Mouse (Mus musculus) liver, postnatal 0 days (tissue): ENCODE measurements around the gene Vtn.

Source experiments
- CTCF ChIP-seq: sonication (generic); IDR thresholded peaks from 2 replicates; pipeline ENCODE4 v1.5.1; 2016; ENCODE audit warnings: antibody characterized with exemption, low read depth
- EP300 ChIP-seq: IDR thresholded peaks from 2 replicates; pipeline ENCODE4 v1.6.1; 2016; ENCODE audit warnings: antibody characterized with exemption, low read depth, mild to moderate bottlenecking

GRCm38 (mm10) chr11:78467515-78467914 is 31.4 kb upstream of the Vtn start:
- TF ChIP-seq CTCF (no peak), EP300 (no peak)
